Mouse (Mus musculus) left cerebral cortex, postnatal 36 days (tissue): ENCODE results near the gene Slc35c1. TPM values are rescaled to one million over a fixed set of nuclear protein-coding genes. Genes with fewer than 3 reads are reported as not detected.

Experiments used
- DNase-seq, 2 experiments: peaks; one replicate each; pipeline ENCODE4 v3.0.0; 2021 to 2022; ENCODE audit warnings: low spot score in 2 of 2, mixed read lengths in 1 of 2
- intact Hi-C: fragments of 180-260 bp; cut with DNase I; formaldehyde crosslinking; loops from one replicate; pipeline ENCODE4 v1.15.1; 2025
- total RNA-seq, 2 experiments: library from RNA; stranded (reverse); gene quantifications; 2 replicates each; pipeline ENCODE4 v1.2.3; 2021

Slc35c1 gene
- 10 to 100 TPM; 17.0 to 18.4 TPM for total RNA-seq

- peak; percentile 23 to 42 for DNase-seq
- intact Hi-C loops = no loop called here
Measured at GRCm38 (mm10) chr2:92459921-92460707, at the start of gene Slc35c1. Gene Slc35c1, minus strand, starts transcription at chr2:92460538.

DNA sequence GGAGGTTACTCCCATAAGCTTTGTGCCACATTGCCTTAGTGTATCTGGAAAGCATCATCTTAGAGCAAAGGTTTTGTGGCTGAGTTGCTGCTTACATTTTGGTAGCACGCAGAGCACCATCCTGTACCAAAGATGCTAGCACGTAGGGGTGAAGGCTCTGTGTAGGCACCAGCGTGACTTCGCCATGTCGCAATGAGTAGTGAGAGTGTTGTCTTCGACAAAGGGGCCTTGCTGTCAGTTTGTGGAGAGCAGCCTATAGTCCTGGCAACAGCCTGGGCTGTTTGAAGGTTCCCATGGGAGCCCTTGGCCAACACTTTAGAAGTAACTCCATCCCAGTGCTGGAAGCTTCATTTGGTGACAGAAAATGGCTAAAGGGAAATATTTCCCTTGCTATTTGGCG is 45.0 kb upstream of the Slc35c1 start:
- DNase-seq = no peak
- intact Hi-C loops = no loop called here

DNA sequence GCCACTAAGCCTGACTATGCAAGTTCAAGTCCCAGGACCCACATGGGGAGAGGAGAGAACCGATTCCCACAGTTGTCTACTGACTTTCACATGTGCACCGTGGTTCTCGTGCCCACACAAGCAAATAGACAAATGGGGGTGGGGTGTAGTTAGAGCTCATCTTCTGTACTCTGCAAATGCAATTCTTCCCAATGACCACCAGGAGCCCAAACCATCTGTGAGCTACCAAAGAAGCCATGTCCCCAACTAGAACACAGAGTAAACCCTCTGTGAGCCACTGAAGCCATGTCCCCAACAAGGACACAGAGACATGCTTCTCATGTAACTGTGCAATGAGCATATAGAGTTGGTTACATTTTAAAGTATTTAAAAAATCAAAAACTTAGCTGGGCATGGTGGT is 43.1 kb upstream of the Slc35c1 start:
- no peak for DNase-seq
- intact Hi-C loops = no loop called here

GRCm38 (mm10) chr2:92499701-92500322 is 39.5 kb upstream of the Slc35c1 start:
- intact Hi-C loops = no loop called here
- DNase-seq = peak; percentile 52 to 56

GRCm38 (mm10) chr2:92497112-92497511 is 36.8 kb upstream of the Slc35c1 start:
- no peak for DNase-seq
- intact Hi-C loops = no loop called here

DNA sequence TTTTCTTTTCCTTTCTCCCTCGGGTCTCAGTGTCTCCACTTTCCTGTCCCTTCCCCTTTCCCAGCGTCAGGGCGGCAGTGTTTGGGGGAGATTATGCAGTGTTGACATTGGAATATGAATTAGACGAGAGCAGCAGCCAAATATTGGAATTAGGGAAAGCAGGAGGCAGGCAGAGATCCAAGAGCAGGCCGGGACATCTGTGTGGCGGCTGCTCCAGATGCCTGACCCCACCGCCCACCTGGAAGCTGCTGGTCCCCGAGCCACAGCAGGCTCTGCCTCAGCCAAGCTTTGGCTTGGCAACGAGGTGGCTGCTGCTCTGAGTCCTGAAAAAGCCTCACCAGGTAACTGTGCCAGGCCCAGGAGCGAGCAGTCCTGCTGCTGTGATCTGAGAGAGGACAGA is 36.3 kb upstream of the Slc35c1 start:
- DNase-seq = no peak
- intact Hi-C loops = no loop called here

DNA sequence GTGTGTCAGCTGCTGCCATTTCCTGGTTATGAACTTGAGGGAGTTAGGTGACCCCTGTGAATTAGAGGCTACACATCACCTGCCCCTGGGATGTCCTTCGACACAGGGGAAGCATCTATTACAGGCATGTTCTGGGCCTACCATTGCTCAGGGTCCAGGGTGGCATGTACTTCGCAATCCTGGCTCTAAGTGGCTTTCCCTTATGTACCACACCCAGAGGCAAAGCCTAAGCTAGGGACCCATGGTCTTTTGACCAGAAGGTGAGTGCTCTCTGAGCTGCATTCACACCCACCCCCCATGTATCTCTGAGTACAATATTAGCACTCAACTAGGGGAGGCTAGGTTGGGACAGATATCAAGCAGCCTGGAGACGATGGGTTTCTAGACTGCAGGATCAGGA is 34.6 kb upstream of the Slc35c1 start:
- DNase-seq = no peak
- intact Hi-C loops = loop anchor here (5.0 kb wide), 1 partner anchor 197 kb away; no protein-coding TSS in a partner anchor

DNA sequence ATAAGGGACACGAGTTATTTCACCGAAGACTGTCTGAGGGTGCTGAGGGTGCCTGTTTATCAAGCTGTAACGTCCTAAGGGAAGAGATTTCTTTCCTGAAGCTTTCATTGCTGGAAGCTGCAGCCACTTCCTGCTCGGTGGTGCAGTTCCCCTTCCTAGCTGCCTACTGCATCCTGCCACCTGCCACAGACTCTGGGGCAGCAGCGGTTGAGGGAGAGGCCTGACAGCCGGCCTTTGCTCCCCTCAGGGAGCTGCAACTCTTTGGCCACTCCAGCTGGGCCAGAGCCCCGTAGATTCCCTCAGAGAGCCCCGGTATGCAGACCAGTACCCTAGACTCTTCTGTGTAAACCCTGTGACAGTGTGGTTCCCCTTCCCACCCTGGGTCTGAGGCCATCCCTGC is 34.1 kb upstream of the Slc35c1 start:
- no peak for DNase-seq
- intact Hi-C loops = loop anchor here (5.0 kb wide), 1 partner anchor 198 kb away; no protein-coding TSS in a partner anchor

DNA sequence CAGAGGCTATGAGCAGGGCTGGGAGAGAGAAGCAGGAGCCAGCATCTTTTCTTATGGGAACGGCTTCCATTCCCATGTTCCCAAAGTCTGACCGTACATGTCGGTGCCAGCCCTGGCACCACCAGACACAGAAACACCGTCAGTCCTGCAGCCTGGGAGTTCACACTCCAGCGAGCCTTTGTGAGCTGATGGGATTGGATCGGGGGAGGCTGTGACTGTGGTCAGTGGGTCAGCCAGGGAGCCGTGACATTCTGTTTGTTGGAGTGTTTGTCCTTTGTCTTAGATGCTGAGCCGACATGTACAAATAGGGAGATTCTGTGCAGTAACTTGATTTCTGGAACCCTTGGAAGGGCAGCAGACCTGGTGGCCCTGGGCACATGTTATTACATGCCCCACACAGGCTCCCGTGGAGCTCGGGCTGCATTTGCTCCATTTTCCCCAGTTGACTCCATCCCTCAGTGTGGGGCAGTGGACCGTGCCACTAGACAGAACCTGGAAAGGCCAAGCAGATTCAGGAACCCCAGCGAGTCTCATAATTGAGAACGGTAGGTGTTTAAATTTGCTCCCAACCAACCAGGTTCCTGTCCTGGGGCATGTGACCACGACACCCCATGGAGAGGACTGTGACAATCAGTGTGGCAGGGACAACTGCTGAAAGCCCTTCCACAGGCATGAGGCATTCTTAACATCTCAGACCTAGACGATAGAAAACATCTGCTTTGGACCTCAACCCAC is 33.5 kb upstream of the Slc35c1 start:
- DNase-seq = no peak
- intact Hi-C loops = loop anchor here (5.0 kb wide), 1 partner anchor 198 kb away; no protein-coding TSS in a partner anchor

DNA sequence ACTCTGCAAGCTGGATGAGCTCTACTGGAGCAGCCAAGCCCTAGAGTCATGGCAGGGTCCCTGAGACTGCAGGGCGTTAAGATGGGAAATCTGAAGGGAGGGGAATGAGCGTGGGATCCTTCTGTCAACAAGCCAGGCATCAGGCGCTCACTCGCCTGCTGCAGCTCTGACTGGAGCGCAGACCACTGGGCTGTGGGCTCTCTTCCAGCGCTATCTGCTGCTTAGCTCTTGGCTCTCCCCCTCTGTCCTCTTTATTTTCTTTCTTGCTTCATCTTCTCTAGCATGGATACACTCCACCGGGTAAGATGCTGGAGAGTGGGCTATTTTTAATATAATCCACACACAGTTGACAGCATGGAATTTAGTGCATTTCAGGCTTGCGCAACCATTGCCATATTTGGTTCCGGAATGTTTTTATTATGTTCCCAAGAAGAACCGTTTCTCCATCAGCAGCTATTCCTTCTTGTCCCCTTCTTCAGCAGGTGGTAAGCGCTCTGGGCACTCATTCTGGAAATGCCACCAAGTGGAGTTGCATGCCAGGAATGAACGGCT is 31.7 kb upstream of the Slc35c1 start:
- intact Hi-C loops = loop anchor here (5.0 kb wide), 1 partner anchor 200 kb away; no protein-coding TSS in a partner anchor

GRCm38 (mm10) chr2:92490541-92490940 is 30.2 kb upstream of the Slc35c1 start:
- DNase-seq = no peak
- intact Hi-C loops = loop anchor here (5.0 kb wide), 1 partner anchor 202 kb away; no protein-coding TSS in a partner anchor

More for the DNA sequence above, 31.7 kb upstream of the Slc35c1 start:
- no peak for DNase-seq

DNA sequence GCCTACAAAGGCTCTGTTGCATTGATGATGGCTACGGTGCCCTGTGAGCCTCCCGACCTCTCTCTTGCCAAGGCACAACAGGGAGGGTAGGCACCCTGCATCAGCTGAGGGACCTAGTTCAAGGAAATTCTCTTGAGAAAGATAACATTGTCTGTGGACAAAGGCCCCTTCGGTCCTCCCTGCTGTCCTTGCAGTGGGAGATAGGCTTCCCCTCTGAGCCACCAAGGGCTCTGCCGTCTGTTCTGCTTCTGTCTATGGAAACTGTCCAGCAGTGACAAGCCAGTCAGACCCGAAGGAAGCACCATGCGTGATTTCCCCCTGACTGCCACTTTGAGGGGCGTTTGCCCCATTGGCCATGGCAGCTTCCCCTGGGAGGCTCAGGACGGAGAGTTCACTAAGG is 27.5 kb upstream of the Slc35c1 start:
- DNase-seq = no peak
- intact Hi-C loops = loop anchor here (2.0 to 5.0 kb wide), 3 partner anchors 40 to 350 kb away; no protein-coding TSS in a partner anchor

DNA sequence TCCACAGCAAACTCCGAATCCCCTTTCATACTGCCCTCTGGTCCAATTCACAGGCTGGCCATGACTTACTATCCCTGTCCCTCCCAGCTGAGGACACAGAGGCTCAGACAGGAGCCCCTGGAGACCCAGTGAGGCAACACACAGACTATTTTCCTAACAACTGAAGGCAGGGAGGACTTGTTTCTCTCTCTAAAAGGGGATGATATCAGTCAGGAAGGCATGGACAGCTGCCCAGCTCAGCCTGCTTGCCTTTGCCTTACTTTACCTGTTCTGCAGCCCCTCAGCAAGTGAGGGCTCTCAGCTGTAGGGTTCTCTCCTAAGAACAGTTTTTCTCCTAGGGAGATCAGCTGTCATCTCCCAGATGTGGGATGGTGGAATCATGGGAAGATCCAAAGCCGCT is 26.6 kb upstream of the Slc35c1 start:
- DNase-seq = no peak
- intact Hi-C loops = loop anchor here (2.0 to 5.0 kb wide), 3 partner anchors 40 to 350 kb away; no protein-coding TSS in a partner anchor

- DNase-seq = peak; percentile 74 to 78
- intact Hi-C loops = loop anchor here (2.0 to 5.0 kb wide), 3 partner anchors 41 to 351 kb away; no protein-coding TSS in a partner anchor
Measured at GRCm38 (mm10) chr2:92486403-92486802, 26.1 kb upstream of the Slc35c1 start.

DNA sequence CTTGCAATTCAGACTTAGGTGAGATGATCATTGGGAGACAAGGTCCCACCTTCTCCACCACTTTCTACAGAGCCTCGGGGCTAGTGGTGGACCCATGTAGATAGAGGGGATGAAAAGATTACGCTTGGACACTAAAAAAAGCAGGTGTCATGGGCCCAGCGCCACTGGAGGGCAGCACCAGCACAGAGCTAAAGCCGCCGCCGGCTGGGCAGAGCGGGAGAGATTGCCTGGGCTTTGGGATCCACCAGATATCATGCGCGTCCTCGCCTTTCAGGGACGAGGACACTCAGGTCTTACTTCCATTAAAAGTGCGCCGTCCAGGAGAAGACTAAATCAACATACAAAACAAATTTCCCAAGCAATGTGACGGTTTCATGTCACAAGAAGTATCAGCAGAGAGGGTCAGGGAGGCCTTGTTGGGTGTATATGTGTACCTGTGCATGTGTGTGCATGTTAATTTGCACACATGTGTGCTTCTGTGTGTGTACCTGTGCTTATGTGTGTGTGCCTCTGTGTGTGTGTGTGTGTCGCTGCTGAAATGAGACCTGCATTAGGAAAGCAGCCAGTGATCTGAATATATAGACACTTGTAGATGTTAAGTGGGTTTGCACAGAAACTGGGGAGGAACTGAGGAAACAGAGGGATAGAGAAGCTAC is 25.4 kb upstream of the Slc35c1 start:
- intact Hi-C loops = loop anchor here (2.0 to 5.0 kb wide), 4 partner anchors 42 to 352 kb away; no protein-coding TSS in a partner anchor
- peak; percentile 81 to 83 for DNase-seq

DNA sequence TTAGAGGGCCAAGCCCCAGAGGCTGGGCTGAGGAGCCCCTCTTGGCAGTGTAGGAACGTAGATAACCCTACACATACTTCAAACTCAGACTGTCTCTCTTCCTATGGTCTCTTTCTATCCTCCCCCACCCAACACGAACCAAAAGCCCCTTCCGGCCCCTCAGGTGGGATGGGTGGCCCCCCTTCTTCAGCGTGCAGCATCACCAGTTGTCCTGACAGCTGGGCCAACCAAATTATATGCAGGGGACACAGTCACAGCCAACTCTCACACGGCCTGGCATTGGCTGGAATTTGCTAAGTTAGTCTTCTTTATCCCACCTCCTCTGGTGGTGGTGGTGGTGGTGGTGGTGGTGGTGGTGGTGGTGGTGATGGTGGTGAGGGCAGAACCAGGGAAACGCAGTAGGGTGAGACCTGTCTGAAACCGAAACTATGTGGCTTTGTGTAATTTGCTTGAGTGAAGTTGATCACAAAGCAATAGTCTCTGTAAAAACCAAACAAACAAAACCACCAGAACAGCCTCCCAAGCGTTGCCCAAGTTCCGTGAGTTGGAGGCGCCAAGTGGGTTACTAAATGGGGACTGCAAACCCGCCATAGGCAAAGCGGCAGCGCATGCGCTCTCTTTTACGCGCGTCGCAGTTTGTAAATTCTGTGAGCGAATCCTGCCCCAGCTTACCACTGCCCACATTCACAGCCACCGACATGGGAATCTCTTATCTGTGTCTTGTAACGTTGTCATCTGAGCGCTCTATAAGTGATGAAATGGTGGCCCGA is 24.1 kb upstream of the Slc35c1 start:
- DNase-seq = peak in 1 of 2 experiments; percentile 54
- intact Hi-C loops = loop anchor here (2.0 to 5.0 kb wide), 3 partner anchors 43 to 353 kb away; no protein-coding TSS in a partner anchor

GRCm38 (mm10) chr2:92483505-92483904 is 23.2 kb upstream of the Slc35c1 start:
- intact Hi-C loops = no loop called here
- DNase-seq = no peak

DNA sequence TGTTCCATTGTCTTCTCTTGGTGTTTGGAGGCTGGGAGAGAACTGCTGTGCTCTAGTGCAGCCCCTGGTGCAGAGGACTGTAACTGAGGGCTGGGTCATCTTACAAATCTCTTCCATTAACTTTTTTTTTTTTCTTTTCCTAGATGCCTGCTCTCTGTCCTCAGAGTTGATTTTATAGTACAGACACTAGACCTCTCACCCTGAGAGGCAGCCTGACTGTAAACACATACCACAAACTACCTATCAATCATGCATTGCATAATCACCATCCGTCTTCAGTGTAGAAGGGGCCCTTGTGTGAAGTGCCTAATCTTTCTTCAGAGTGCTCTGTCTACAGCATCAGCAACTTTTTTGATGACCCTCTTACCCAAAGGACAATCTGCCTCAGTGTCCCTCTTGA is 22.2 kb upstream of the Slc35c1 start:
- intact Hi-C loops = no loop called here

More for the DNA sequence above, 22.2 kb upstream of the Slc35c1 start:
- DNase-seq = no peak
